Mouse (Mus musculus) liver, postnatal 0 days (tissue): ENCODE results near the gene Bfsp1.

Source experiments
- CTCF ChIP-seq: sonication (generic); IDR thresholded peaks from 2 replicates; pipeline ENCODE4 v1.5.1; 2016; ENCODE audit warnings: antibody characterized with exemption, low read depth
- EP300 ChIP-seq: IDR thresholded peaks from 2 replicates; pipeline ENCODE4 v1.6.1; 2016; ENCODE audit warnings: antibody characterized with exemption, low read depth, mild to moderate bottlenecking

DNA sequence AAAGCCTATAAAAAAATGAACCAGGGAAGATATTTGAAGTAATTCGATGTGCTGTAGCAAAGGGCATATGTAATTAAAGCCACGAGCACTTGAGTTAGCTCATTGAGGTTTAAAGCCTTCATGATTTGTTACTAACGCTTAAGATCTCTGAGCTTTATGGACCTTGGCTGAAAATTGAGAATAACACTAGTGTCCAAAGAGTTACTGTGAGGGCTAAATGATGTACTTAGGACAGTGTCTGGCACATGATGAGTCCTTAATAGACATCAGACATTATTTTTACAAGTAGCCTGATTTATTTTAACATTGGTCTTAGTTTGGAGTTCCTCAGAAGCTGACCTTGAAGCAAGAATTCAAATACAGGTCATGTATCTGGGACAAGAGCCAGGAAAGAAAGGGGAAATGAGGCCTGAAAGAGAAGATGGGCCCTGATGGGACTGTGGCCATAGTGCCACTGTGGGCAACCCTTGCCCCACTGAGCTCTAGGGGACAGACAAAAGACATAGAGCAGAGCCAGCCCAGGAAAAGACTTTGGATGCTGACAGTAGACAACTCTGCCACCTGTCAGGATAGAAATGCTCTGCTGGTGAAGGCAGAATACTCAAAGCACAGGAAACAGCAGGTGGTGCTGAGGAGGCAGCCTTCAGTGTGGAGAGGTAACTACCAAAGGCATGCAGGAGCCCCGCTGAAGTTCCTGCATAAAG, 14.1 kb upstream of the Bfsp1 start:
- TF ChIP-seq CTCF (peak; percentile 42), EP300 (no peak)
